Mouse (Mus musculus): ENCODE results near the gene Grb7.

GRCm38 (mm10) chr11:98462255-98462654 lies 16.1 kb downstream of the Grb7 start:
- no peak for TF ChIP-seq CTCF (IDR thresholded peaks at IDR 0.05)
- no peak for TF ChIP-seq POLR2A (IDR thresholded peaks at IDR 0.05; ENCODE audit: insufficient read depth, low read depth, low read length)

Measured in heart, adult 2 months (tissue).